Mouse (Mus musculus) ES-Bruce4 (cell line): ENCODE data around the gene Cradd. TPM values are rescaled to one million over a fixed set of nuclear protein-coding genes. Genes with fewer than 3 reads are reported as not detected.
A peak's percentile ranks its signal among the peaks of the same experiment; 100 is the strongest.

Experiments
- H3K27ac ChIP-seq: 2 replicates; pipeline ENCODE4 v1.5.1; 2012; ENCODE audit warnings: low read length, inconsistent platforms; ENCODE audit not compliant: insufficient read depth
- H3K27me3 ChIP-seq: 2 replicates; pipeline ENCODE4 v1.6.1; 2012; ENCODE audit warnings: mild to moderate bottlenecking, low read length, inconsistent platforms; ENCODE audit not compliant: control insufficient read depth, poor library complexity, insufficient read depth, severe bottlenecking
- H3K36me3 ChIP-seq: 2 replicates; pipeline ENCODE4 v1.6.1; 2012; ENCODE audit warnings: inconsistent platforms, mild to moderate bottlenecking, low read length, moderate library complexity; ENCODE audit not compliant: control insufficient read depth, poor library complexity, insufficient read depth, severe bottlenecking
- H3K4me1 ChIP-seq: one replicate; pipeline ENCODE4 v1.8.1; 2011; ENCODE audit warnings: low read length; ENCODE audit not compliant: control insufficient read depth, insufficient read depth
- H3K4me3 ChIP-seq: 2 replicates; pipeline ENCODE4 v1.5.1; 2011; ENCODE audit warnings: low read depth, mild to moderate bottlenecking, low read length
- H3K9ac ChIP-seq: 2 replicates; pipeline ENCODE4 v1.6.1; 2012; ENCODE audit warnings: low read depth, mild to moderate bottlenecking, inconsistent platforms; ENCODE audit not compliant: poor library complexity, severe bottlenecking
- H3K9me3 ChIP-seq: replicated peaks from 2 replicates; pipeline ENCODE4 v1.6.1; 2012; ENCODE audit warnings: mild to moderate bottlenecking, low read length, inconsistent platforms; ENCODE audit not compliant: control insufficient read depth, poor library complexity, insufficient read depth, severe bottlenecking
- CTCF ChIP-seq: IDR thresholded peaks from one replicate; pipeline ENCODE4 v1.8.1; 2011; ENCODE audit warnings: low read depth, low read length
- EP300 ChIP-seq: IDR thresholded peaks from 2 replicates; pipeline ENCODE4 v1.6.1; 2011; ENCODE audit warnings: low read depth, low read length; ENCODE audit not compliant: insufficient read depth
- POLR2A ChIP-seq: IDR thresholded peaks from one replicate; pipeline ENCODE4 v1.8.1; 2011; ENCODE audit warnings: low read length; ENCODE audit not compliant: insufficient read depth
- polyA plus RNA-seq: library from polyadenylated mRNA; stranded (reverse); fragments of >200 nt; gene quantifications from 2 replicates; pipeline ENCODE4 v1.2.4, GENCODE M21; 2011; ENCODE audit warnings: low read depth; ENCODE audit not compliant: missing spikeins, insufficient read depth, insufficient read length

Gene Cradd
- polyA plus RNA-seq, 1 experiment: 18.4 TPM

- Histone ChIP-seq H3K27ac (no peak overlapping the region), H3K27me3 (no peaks in the 10 kb centered on the region), H3K4me1 (no peaks in the 10 kb centered on the region), H3K4me3 (no peak overlapping the region), H3K9me3 (no peaks in the 10 kb centered on the region), H3K36me3 (no peaks in the 10 kb centered on the region), H3K9ac (no peak overlapping the region)
- TF ChIP-seq CTCF (no peak), POLR2A (no peak), EP300 (no peak)
Measured at GRCm38 (mm10) chr10:95330375-95331363, 6.7 kb upstream of the Cradd start.

GRCm38 (mm10) chr10:95329884-95330283 is 6.0 kb upstream of the Cradd start:
- Histone ChIP-seq H3K27ac (no peak overlapping the region), H3K36me3 (no peaks in the 10 kb centered on the region), H3K4me3 (no peak overlapping the region), H3K9ac (no peak overlapping the region), H3K27me3 (no peaks in the 10 kb centered on the region), H3K4me1 (no peaks in the 10 kb centered on the region), H3K9me3 (no peaks in the 10 kb centered on the region)
- no peak for TF ChIP-seq EP300
- TF ChIP-seq CTCF: no peak
- no peak for TF ChIP-seq POLR2A

- no peak overlapping the region for H3K27ac ChIP-seq
- H3K4me3 ChIP-seq: no peak overlapping the region
- H3K27me3 ChIP-seq: no peaks in the 10 kb centered on the region
- H3K36me3 ChIP-seq: no peaks in the 10 kb centered on the region
- no peaks in the 10 kb centered on the region for H3K9me3 ChIP-seq
- H3K9ac ChIP-seq: no peak overlapping the region
- TF ChIP-seq CTCF (no peak), EP300 (no peak), POLR2A (no peak)
- H3K4me1 ChIP-seq: peaks cover 1% of the 10 kb centered on the region
Measured at GRCm38 (mm10) chr10:95324278-95324631, 322 bp upstream of the Cradd start.

- peak overlapping the region; percentile 88 for H3K9ac ChIP-seq
- H3K4me1 ChIP-seq: peaks cover 4% of the 10 kb centered on the region
- peak overlapping the region; percentile 66 for H3K27ac ChIP-seq
- no peaks in the 10 kb centered on the region for H3K36me3 ChIP-seq
- H3K27me3 ChIP-seq: no peaks in the 10 kb centered on the region
- H3K9me3 ChIP-seq: no peaks in the 10 kb centered on the region
- peak overlapping the region; percentile 29 for H3K4me3 ChIP-seq
- TF ChIP-seq POLR2A (no peak), CTCF (no peak)
Measured at GRCm38 (mm10) chr10:95322076-95323070, 1.6 kb downstream of the Cradd start.

- Histone ChIP-seq H3K36me3 (no peaks in the 10 kb centered on the region), H3K9me3 (no peaks in the 10 kb centered on the region), H3K9ac (no peak overlapping the region), H3K4me1 (peaks cover 10% of the 10 kb centered on the region), H3K4me3 (no peak overlapping the region), H3K27ac (no peak overlapping the region), H3K27me3 (no peaks in the 10 kb centered on the region)
- TF ChIP-seq EP300: no peak
Measured at GRCm38 (mm10) chr10:95319001-95319400, 4.9 kb downstream of the Cradd start.

- Histone ChIP-seq H3K36me3 (no peaks in the 10 kb centered on the region), H3K4me1 (peaks cover 10% of the 10 kb centered on the region), H3K27me3 (no peaks in the 10 kb centered on the region), H3K9me3 (no peaks in the 10 kb centered on the region), H3K4me3 (0 out of 2 replicates have a peak overlapping the region, but pooled peaks have one; percentile 10), H3K27ac (no peak overlapping the region), H3K9ac (peak overlapping the region; percentile 23)
- TF ChIP-seq POLR2A (no peak), CTCF (no peak), EP300 (no peak)
Measured at GRCm38 (mm10) chr10:95318392-95318708, 5.6 kb downstream of the Cradd start.
